Comparison of ENCODE assay signal across 27 mouse cellular contexts in the genomic region with DNA sequence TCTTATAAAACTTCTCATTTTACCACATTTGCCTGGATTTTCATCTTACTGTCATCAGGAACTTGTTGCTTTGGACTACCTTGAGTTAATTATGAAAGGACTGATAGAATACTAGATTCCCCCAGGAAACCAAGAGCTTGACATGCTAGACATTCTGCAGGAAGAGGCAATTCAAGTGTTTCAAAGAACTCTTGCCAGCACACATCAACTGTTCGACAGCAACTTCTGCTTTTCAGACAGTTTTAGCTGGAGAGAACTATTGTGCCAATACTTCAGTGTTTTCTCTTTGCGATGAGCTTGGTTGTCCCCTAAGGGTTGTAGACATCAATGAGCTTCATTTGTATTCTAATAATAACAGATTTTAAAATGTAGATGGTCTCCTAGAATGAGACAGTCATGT.
DNase-seq lines count a peak whose midpoint lies in the region; ATAC-seq and TF ChIP-seq lines count a peak whose summit lies in the region.
"Had no signal": no experiment of that assay in that cellular context is flagged by ENCODE, and none has a peak within 500 bp of the region (broad histone marks: within the 10 kb centered on the region; RNA-seq: fewer than 3 reads in every experiment).

No protein-coding gene starts in this region.

- H3K4me1 ChIP-seq in forebrain, embryonic 14.5 days (ENCODE audit: control insufficient read depth, insufficient read depth, low read length), result no peaks in the 10 kb centered on the region; the same call in 1 of the 2 replicates
- no peaks in the 10 kb centered on the region for H3K4me1 ChIP-seq in forebrain, embryonic 15.5 days
- no peaks in the 10 kb centered on the region for H3K4me1 ChIP-seq in midbrain, postnatal 0 days (ENCODE audit: insufficient read depth, low read length)
- H3K4me1 ChIP-seq in midbrain, embryonic 13.5 days (replicated peaks), result no peaks in the 10 kb centered on the region
- H3K4me1 ChIP-seq: embryonic facial prominence, embryonic 13.5 days; embryonic facial prominence, embryonic 15.5 days; forebrain, embryonic 10.5 days; forebrain, embryonic 12.5 days had no signal

- no peak overlapping the region for H3K27ac ChIP-seq in forebrain, embryonic 14.5 days (ENCODE audit: low read depth, low read length)
- no peak overlapping the region for H3K27ac ChIP-seq in forebrain, embryonic 15.5 days (replicated peaks)
- H3K27ac ChIP-seq in midbrain, postnatal 0 days (ENCODE audit: low read depth, low read length), result no peak overlapping the region
- H3K27ac ChIP-seq in midbrain, embryonic 13.5 days, result no peak overlapping the region
- H3K27ac ChIP-seq: embryonic facial prominence, embryonic 13.5 days; embryonic facial prominence, embryonic 15.5 days; forebrain, embryonic 10.5 days; forebrain, embryonic 12.5 days had no signal

- H3K27me3 ChIP-seq in forebrain, embryonic 14.5 days (replicated peaks; ENCODE audit: control insufficient read depth, insufficient read depth, low read length), result no peaks in the 10 kb centered on the region
- no peaks in the 10 kb centered on the region for H3K27me3 ChIP-seq in forebrain, embryonic 15.5 days
- H3K27me3 ChIP-seq in midbrain, postnatal 0 days (ENCODE audit: insufficient read depth, low read length), result no peaks in the 10 kb centered on the region
- no peaks in the 10 kb centered on the region for H3K27me3 ChIP-seq in midbrain, embryonic 13.5 days
- H3K27me3 ChIP-seq: CH12.LX; embryonic facial prominence, embryonic 13.5 days; embryonic facial prominence, embryonic 15.5 days; forebrain, embryonic 12.5 days had no signal

- no peak overlapping the region for H3K9ac ChIP-seq in forebrain, embryonic 14.5 days (ENCODE audit: low read length)
- H3K9ac ChIP-seq in forebrain, embryonic 15.5 days (replicated peaks), result no peak overlapping the region
- no peak overlapping the region for H3K9ac ChIP-seq in midbrain, postnatal 0 days (replicated peaks; ENCODE audit: low read length, poor library complexity, severe bottlenecking)
- H3K9ac ChIP-seq in midbrain, embryonic 13.5 days (replicated peaks), result no peak overlapping the region
- H3K9ac ChIP-seq: embryonic facial prominence, embryonic 13.5 days; embryonic facial prominence, embryonic 15.5 days; forebrain, embryonic 12.5 days had no signal

- no peak for TF ChIP-seq CTCF in midbrain, postnatal 0 days (IDR thresholded peaks at IDR 0.05)

- H3K4me2 ChIP-seq in forebrain, embryonic 14.5 days (ENCODE audit: low read length), result no peak overlapping the region
- H3K4me2 ChIP-seq in forebrain, embryonic 15.5 days (replicated peaks), result no peak overlapping the region
- no peak overlapping the region for H3K4me2 ChIP-seq in midbrain, postnatal 0 days (ENCODE audit: low read depth, low read length, poor library complexity, severe bottlenecking)
- no peak overlapping the region for H3K4me2 ChIP-seq in midbrain, embryonic 13.5 days (replicated peaks)
- H3K4me2 ChIP-seq: embryonic facial prominence, embryonic 13.5 days; embryonic facial prominence, embryonic 15.5 days; forebrain, embryonic 12.5 days had no signal

- no peak overlapping the region for H3K4me3 ChIP-seq in forebrain, embryonic 14.5 days (ENCODE audit: low read depth, low read length)
- no peak overlapping the region for H3K4me3 ChIP-seq in forebrain, embryonic 15.5 days
- no peak overlapping the region for H3K4me3 ChIP-seq in midbrain, postnatal 0 days (ENCODE audit: low read depth, low read length)
- H3K4me3 ChIP-seq in midbrain, embryonic 13.5 days (replicated peaks), result no peak overlapping the region
- H3K4me3 ChIP-seq: embryonic facial prominence, embryonic 13.5 days; embryonic facial prominence, embryonic 15.5 days; erythroblast, embryonic 14.5 days; forebrain, embryonic 10.5 days; forebrain, embryonic 12.5 days had no signal

- H3K9me3 ChIP-seq in forebrain, embryonic 14.5 days (replicated peaks; ENCODE audit: control insufficient read depth, low read length), result no peaks in the 10 kb centered on the region
- H3K9me3 ChIP-seq in forebrain, embryonic 15.5 days, result no peaks in the 10 kb centered on the region
- H3K9me3 ChIP-seq in midbrain, postnatal 0 days (ENCODE audit: low read length), result no peaks in the 10 kb centered on the region
- no peaks in the 10 kb centered on the region for H3K9me3 ChIP-seq in midbrain, embryonic 13.5 days
- H3K9me3 ChIP-seq: embryonic facial prominence, embryonic 13.5 days; embryonic facial prominence, embryonic 15.5 days; forebrain, embryonic 10.5 days; forebrain, embryonic 12.5 days; G1E had no signal

- H3K36me3 ChIP-seq in forebrain, embryonic 14.5 days (ENCODE audit: control insufficient read depth, insufficient read depth, low read length), result no peaks in the 10 kb centered on the region
- H3K36me3 ChIP-seq in forebrain, embryonic 15.5 days, result no peaks in the 10 kb centered on the region
- no peaks in the 10 kb centered on the region for H3K36me3 ChIP-seq in midbrain, postnatal 0 days (ENCODE audit: insufficient read depth, low read length)
- H3K36me3 ChIP-seq in midbrain, embryonic 13.5 days, result no peaks in the 10 kb centered on the region
- H3K36me3 ChIP-seq: embryonic facial prominence, embryonic 13.5 days; embryonic facial prominence, embryonic 15.5 days; forebrain, embryonic 10.5 days; forebrain, embryonic 12.5 days; G1E had no signal

- no peak for ATAC-seq in forebrain, embryonic 14.5 days
- ATAC-seq in forebrain, embryonic 15.5 days (replicated peaks), result no peak
- no peak for ATAC-seq in midbrain, postnatal 0 days (ENCODE audit: low FRiP score)
- ATAC-seq in midbrain, embryonic 13.5 days, result no peak
- ATAC-seq in common myeloid progenitor, adult 5-6 weeks (replicated peaks; ENCODE audit: low read depth, poor library complexity, severe bottlenecking), result peak; percentile 78
- ATAC-seq in megakaryocyte progenitor cell, adult 5-6 weeks (replicated peaks; ENCODE audit: poor library complexity), result peak; percentile 37; the same call in 1 of the 2 replicates
- ATAC-seq: CD4-positive, CD25-positive, alpha-beta regulatory T cell, adult 4 months; forebrain, embryonic 16.5 days had no signal

- DNase-seq in forebrain, embryonic 14.5 days (ENCODE audit: low spot score), result peak; percentile 31
- peak; percentile 11 for DNase-seq in midbrain, postnatal 0 days (ENCODE audit: low spot score)
- no peak for DNase-seq in right cerebral cortex, postnatal 10 days (ENCODE audit: low spot score in 2 of 2)
- no peak for DNase-seq in urinary bladder, postnatal 36 days (ENCODE audit: low spot score in 2 of 2)
- DNase-seq: adrenal gland, adult 2 months; adrenal gland, postnatal 10 days; adrenal gland, postnatal 36 days; B cell, adult 2 months; cerebellum, adult 11 months; cerebellum, adult 18-20 months; cerebellum, adult 9-10 months; cerebellum, postnatal 10 days; cerebellum, postnatal 25 days; embryo, embryonic 11 days had no signal

- 43% methylated on average over 2 of the region's 2 CpGs for WGBS in forebrain, embryonic 14.5 days
- 45% methylated on average over 2 of the region's 2 CpGs for WGBS in forebrain, embryonic 15.5 days
- WGBS in midbrain, postnatal 0 days, result 57% methylated on average over 2 of the region's 2 CpGs
- WGBS in midbrain, embryonic 13.5 days, result 78% methylated on average over 2 of the region's 2 CpGs

Comparison
In these comparisons a context has a peak if more than half of its experiments do, and no peak if none do; other contexts are left out.
1. ATAC-seq: peak in common myeloid progenitor, adult 5-6 weeks (single experiment) and megakaryocyte progenitor cell, adult 5-6 weeks (single experiment); none in forebrain, embryonic 14.5 days (single experiment), forebrain, embryonic 15.5 days (single experiment), midbrain, postnatal 0 days (single experiment) and midbrain, embryonic 13.5 days (single experiment).
2. DNase-seq: peak in forebrain, embryonic 14.5 days (single experiment) and midbrain, postnatal 0 days (single experiment); none in right cerebral cortex, postnatal 10 days (0 of 2) and urinary bladder, postnatal 36 days (0 of 2).